Mouse (Mus musculus) mammary gland, adult 2 months (tissue): ENCODE measurements around the gene Olfr1277. TPM values are rescaled to one million over a fixed set of nuclear protein-coding genes. Genes with fewer than 3 reads are reported as not detected.

Experiments used
- polyA plus RNA-seq: library from polyadenylated mRNA; depleted of rRNA; stranded (reverse); fragments of >200 nt; gene quantifications from 2 replicates; pipeline ENCODE4 v1.2.3, GENCODE M21; 2012; ENCODE audit warnings: low replicate concordance; rRNA removed

Gene Olfr1277
- not detected in 2 replicates for polyA plus RNA-seq

GRCm38 (mm10) chr2:111274006-111274405 lies at the start of gene Olfr1277:
TSS of gene Olfr1277 (minus strand) at chr2:111274106.

GRCm38 (mm10) chr2:111313717-111314116 lies 39.8 kb upstream of the Olfr1277 start, which contains the start of gene Olfr1280:
TSS of gene Olfr1280 (plus strand) at chr2:111314017.

GRCm38 (mm10) chr2:111300374-111300773 lies 26.5 kb upstream of the Olfr1277 start, which contains the start of gene Olfr1279:
TSS of gene Olfr1279 (plus strand) at chr2:111300635.

GRCm38 (mm10) chr2:111289836-111290235 lies 15.9 kb upstream of the Olfr1277 start, which contains the start of gene Olfr1278:
TSS of gene Olfr1278 (plus strand) at chr2:111290136.

GRCm38 (mm10) chr2:111254216-111254615 lies 19.7 kb downstream of the Olfr1277 start, which contains the start of gene Olfr1276:
TSS of gene Olfr1276 (plus strand) at chr2:111254516.

GRCm38 (mm10) chr2:111235186-111235585 lies 38.7 kb downstream of the Olfr1277 start, which contains the start of gene Olfr1275:
TSS of gene Olfr1275 (minus strand) at chr2:111235286.

GRCm38 (mm10) chr2:111229502-111229901 lies 44.4 kb downstream of the Olfr1277 start, which contains the start of gene 4930430A15Rik:
TSS of gene 4930430A15Rik (minus strand) at chr2:111229602.

Other genes starting within 250 kb of the Olfr1277 start
- gene Gm13941, start 168.1 kb downstream of the Olfr1277 start, polyA plus RNA-seq: not detected in 2 replicates
- not detected in 2 replicates for gene Gm15130, start 121.2 kb downstream of the Olfr1277 start, polyA plus RNA-seq
- not detected in 2 replicates for gene 4930430A15Rik, start 44.5 kb downstream of the Olfr1277 start, polyA plus RNA-seq
- not detected in 2 replicates for gene Olfr1275, start 38.8 kb downstream of the Olfr1277 start, polyA plus RNA-seq
- not detected in 2 replicates for gene Olfr1276, start 19.6 kb downstream of the Olfr1277 start, polyA plus RNA-seq
- gene Olfr1278, start 16.0 kb upstream of the Olfr1277 start, polyA plus RNA-seq: not detected in 2 replicates
- not detected in 2 replicates for gene Olfr1279, start 26.5 kb upstream of the Olfr1277 start, polyA plus RNA-seq
- not detected in 2 replicates for gene Olfr1280, start 39.9 kb upstream of the Olfr1277 start, polyA plus RNA-seq
- gene Olfr1281, start 52.4 kb upstream of the Olfr1277 start, polyA plus RNA-seq: not detected in 2 replicates
- gene Olfr1282, start 62.0 kb upstream of the Olfr1277 start, polyA plus RNA-seq: not detected in 2 replicates
- not detected in 2 replicates for gene Olfr1283, start 92.7 kb upstream of the Olfr1277 start, polyA plus RNA-seq
- gene Olfr1284, start 101.4 kb upstream of the Olfr1277 start, polyA plus RNA-seq: not detected in 2 replicates
- gene Olfr1286, start 149.0 kb upstream of the Olfr1277 start, polyA plus RNA-seq: not detected in 2 replicates
- not detected in 2 replicates for gene Olfr1287, start 175.0 kb upstream of the Olfr1277 start, polyA plus RNA-seq
- gene Olfr1288, start 200.0 kb upstream of the Olfr1277 start, polyA plus RNA-seq: not detected in 2 replicates
- gene Olfr1289, start 206.7 kb upstream of the Olfr1277 start, polyA plus RNA-seq: not detected in 2 replicates
- gene Olfr1290, start 219.7 kb upstream of the Olfr1277 start, polyA plus RNA-seq: not detected in 2 replicates
- not detected in 2 replicates for gene Olfr1291-ps1, start 223.1 kb upstream of the Olfr1277 start, polyA plus RNA-seq